Mouse (Mus musculus) embryo, embryonic 11 days (tissue): ENCODE results near the gene Dnajc10.

Experiments used
- DNase-seq: peaks from one replicate; pipeline ENCODE4 v3.0.0-alpha.2; 2015

The Dnajc10 gene

DNA sequence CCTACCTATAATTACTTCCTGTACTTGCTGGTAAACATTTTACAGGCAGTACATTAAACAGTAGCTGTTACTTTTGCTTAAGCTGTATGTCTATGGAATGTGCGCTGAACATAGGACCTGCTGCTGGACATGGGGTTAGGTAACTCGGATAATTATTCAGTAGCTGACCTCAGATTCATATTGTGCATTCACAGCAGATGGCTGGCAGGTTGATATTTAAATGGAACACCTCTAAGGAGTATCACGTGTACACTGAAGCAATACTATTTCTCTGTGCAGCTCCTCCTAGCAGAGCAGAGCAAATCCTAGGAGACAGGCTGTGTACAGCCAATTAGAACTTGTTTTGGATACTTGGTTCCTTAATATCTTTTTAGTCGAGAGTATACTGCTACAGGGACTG is 39.3 kb downstream of the Dnajc10 start:
- DNase-seq = no peak

GRCm38 (mm10) chr2:80356656-80357231 is 41.5 kb downstream of the Dnajc10 start:
- peak; percentile 56 for DNase-seq

DNA sequence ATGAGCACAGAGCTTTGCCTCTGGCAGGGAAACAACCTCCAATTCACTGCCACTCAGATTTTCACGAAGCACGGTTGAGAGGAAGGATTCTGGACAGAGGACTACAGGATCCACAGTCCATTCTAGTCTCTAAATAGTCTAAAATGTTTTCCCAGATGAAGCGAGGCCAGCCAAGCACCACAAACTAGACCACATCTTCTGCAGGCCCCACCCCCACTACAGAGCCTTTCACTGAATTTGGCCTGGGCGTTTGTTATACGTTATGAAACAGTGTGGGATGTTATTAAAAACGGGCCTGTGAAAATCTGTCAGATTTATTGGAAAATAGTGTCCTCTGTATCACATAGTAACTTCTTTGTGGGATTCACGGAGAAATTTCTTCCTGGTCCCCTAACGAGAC is 56.2 kb downstream of the Dnajc10 start:
- no peak for DNase-seq

GRCm38 (mm10) chr2:80374892-80375291 is 59.6 kb downstream of the Dnajc10 start:
- DNase-seq = no peak

GRCm38 (mm10) chr2:80379848-80380247 is 64.6 kb downstream of the Dnajc10 start:
- no peak for DNase-seq

- no peak for DNase-seq
Measured at GRCm38 (mm10) chr2:80384447-80384846, 69.2 kb downstream of the Dnajc10 start.

DNA sequence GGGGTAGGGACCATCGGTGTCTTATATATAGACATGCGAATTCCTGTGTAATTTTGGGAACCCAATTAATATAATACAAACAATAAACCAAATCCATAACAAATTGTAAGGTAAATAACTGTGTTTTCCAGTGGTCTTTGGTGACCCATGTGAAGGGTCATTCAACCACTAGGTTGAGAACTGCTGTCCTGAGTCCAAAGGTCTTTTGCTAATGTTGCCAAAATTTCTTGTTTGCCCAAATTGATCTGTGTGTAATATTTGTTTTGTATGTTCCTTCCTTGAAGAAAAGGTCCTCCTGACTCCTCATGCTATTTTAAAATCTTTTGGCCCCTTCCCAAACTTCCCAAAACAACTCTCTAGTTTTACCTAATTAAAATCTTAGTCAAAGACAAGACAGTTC is 71.0 kb downstream of the Dnajc10 start:
- DNase-seq = no peak

- DNase-seq = no peak
Measured at GRCm38 (mm10) chr2:80387668-80388067, 72.4 kb downstream of the Dnajc10 start.

DNA sequence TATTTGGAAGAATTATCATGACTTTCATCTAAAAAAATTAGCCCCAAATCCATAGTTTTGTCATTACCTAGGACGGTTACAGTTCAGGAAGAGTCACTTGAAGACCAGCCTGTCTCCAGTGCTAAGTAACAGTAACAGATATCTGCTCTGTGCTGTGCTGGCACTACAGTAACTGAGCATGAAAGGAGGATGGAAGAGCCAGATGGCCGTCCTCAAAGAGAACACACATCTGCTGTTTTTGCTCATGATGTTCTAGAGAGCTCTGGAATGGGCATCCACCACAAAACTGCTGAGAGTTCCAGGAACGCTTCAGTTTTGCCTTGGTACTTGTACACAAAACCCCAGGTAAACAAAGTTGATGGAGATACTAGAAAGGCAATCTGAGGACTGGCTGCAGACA is 73.1 kb downstream of the Dnajc10 start:
- DNase-seq = no peak

GRCm38 (mm10) chr2:80396057-80396456 is 80.8 kb downstream of the Dnajc10 start:
- DNase-seq = peak; percentile 54

DNA sequence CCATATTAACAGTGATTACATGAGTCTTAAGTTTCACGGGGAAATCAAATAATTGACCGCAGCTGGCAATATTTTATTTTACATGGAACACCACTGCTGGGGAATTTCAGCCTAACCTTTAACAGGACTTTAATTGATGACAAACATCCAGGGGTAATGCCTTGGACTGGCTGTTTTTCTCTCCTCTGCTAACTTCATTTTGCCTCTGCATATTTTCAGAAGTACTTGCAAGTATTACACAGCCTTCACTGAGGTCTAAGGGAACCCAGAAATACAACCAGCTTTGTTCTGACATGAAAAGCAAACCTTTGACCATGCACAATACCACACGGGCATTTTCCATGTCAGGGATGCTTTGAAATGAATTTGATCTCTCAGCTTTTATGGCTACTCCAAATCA is 81.6 kb downstream of the Dnajc10 start:
- peak; percentile 58 for DNase-seq

DNA sequence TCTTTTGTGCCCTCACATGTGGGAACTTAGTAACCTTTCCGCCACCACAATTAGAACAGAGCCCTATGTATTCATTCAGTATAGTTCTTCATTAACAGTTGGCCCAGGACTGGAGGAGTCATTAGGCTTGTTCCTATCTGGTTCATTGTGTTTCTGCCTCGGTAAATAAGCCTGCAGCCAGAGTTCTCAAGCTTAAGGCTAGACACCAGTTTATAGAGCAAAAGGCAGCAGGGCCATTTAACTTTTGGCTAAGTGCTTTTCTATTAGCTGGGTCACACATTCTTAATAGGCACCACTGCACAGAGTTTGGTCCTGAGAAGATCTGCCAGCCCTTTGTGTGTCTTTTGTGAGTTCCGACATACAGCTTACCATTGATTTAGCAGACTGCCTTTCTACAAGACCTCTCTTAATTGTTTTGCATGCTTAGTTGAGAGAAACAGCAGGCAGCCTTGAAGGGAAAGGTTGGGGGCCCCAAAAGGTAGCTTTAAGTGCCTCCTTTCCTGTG is 83.4 kb downstream of the Dnajc10 start:
- DNase-seq = peak; percentile 61
